Mouse (Mus musculus) spleen, adult 2 months (tissue): ENCODE data around the gene Ergic3.

Experiments used
- CTCF ChIP-seq: fragments of 200-500 bp; IDR thresholded peaks from 2 replicates; pipeline ENCODE4 v1.5.1; 2011; ENCODE audit warnings: mild to moderate bottlenecking, inconsistent platforms; ENCODE audit not compliant: insufficient read depth, insufficient read length, insufficient replicate concordance; ENCODE audit errors: extremely low read depth
- POLR2A ChIP-seq: fragments of 200-500 bp; IDR thresholded peaks from 2 replicates; pipeline ENCODE4 v1.6.1; 2011; ENCODE audit warnings: low read depth, low read length, inconsistent platforms

DNA sequence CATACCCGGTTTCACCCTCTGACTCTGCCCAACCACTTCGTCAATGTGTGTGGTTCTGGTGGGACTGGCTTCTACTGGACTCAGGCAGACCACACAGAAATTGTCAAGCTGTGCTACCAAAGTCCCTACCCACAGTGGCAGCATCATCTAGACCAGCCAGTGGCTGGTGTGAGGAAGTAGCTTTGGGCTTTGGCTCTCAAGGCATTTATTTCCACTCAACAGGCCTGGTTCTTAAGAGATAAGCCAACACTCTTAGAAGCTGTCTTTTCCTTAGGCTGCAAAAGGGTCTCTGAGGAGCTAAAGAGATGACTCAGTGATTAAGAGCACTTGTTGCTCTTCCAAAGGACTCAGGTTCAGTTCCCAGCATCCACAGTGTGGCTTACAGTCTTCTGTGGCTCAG is 13.9 kb downstream of the Ergic3 start:
- TF ChIP-seq CTCF = no peak
- TF ChIP-seq POLR2A = no peak
